Mouse (Mus musculus) embryonic facial prominence, embryonic 10.5 days (tissue): ENCODE data around the gene Kcnma1. TPM values are rescaled to one million over a fixed set of nuclear protein-coding genes. Genes with fewer than 3 reads are reported as not detected.
A peak's percentile ranks its signal among the peaks of the same experiment; 100 is the strongest.

Source experiments
- DNase-seq: peaks from one replicate; pipeline ENCODE4 v3.0.0-alpha.2; 2017; ENCODE audit warnings: low spot score
- H3K27ac ChIP-seq: fragments of 300-500 bp; sonication (generic); replicated peaks from 2 replicates; pipeline ENCODE4 v1.5.1; 2016; ENCODE audit warnings: mild to moderate bottlenecking
- H3K27me3 ChIP-seq: fragments of 300-500 bp; sonication (generic); replicated peaks from 2 replicates; pipeline ENCODE4 v1.6.1; 2016; ENCODE audit warnings: low read depth, mild to moderate bottlenecking; ENCODE audit not compliant: poor library complexity, severe bottlenecking
- H3K36me3 ChIP-seq: fragments of 300-500 bp; sonication (generic); replicated peaks from 2 replicates; pipeline ENCODE4 v1.6.1; 2016; ENCODE audit warnings: mild to moderate bottlenecking, moderate library complexity
- H3K4me1 ChIP-seq: fragments of 300-500 bp; sonication (generic); 2 replicates; pipeline ENCODE4 v1.6.1; 2016
- H3K4me3 ChIP-seq: fragments of 300-500 bp; sonication (generic); 2 replicates; pipeline ENCODE4 v1.5.1; 2016; ENCODE audit warnings: mild to moderate bottlenecking, moderate library complexity
- H3K9me3 ChIP-seq: fragments of 300-500 bp; sonication (generic); 2 replicates; pipeline ENCODE4 v1.6.1; 2016; ENCODE audit warnings: mild to moderate bottlenecking
- WGBS: fragments of 180-500 bp; shearing (Covaris S2); methylation state at CpG from one replicate; pipeline ENCODE4 v1.1.7; 2016; 5-methylcytosine and 5-hydroxymethylcytosine counted together
- polyA plus RNA-seq: library from polyadenylated mRNA; unstranded; fragments of >200 nt; fragmentation: Nextera tagmentation; extraction: Ambion mirVana; gene quantifications from 2 replicates; pipeline ENCODE4 v1.2.1, GENCODE M21; 2016

Gene Kcnma1
- polyA plus RNA-seq, 1 experiment from 2014 or later = 0.70 TPM

DNA sequence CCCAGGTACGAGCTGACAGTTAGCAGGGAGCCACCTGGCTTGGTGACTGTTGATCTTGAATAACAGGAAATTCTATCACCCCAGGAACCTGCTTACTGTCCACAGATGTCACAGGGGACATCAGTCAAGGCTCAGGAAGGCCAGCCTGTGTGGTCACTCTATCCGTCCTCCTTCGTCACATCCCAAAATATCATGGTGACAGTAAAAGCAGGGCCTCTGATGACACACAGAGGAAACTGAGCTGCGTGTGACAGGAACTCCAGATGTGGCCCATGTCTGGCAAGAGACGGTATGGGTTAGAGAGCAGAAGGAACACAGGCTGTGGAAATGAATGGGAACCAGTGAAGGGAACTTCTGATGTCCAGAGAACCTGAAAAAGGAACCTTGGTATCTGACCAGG, 174.7 kb downstream of the Kcnma1 start:
- WGBS = 81% methylated on average over 5 of the region's 5 CpGs
- H3K9me3 ChIP-seq = no peaks in the 10 kb centered on the region
- H3K4me3 ChIP-seq = no peak overlapping the region
- H3K27ac ChIP-seq = no peak overlapping the region
- no peaks in the 10 kb centered on the region for H3K27me3 ChIP-seq
- H3K36me3 ChIP-seq = no peaks in the 10 kb centered on the region
- peaks cover 16% of the 10 kb centered on the region for H3K4me1 ChIP-seq
- DNase-seq = no peak

DNA sequence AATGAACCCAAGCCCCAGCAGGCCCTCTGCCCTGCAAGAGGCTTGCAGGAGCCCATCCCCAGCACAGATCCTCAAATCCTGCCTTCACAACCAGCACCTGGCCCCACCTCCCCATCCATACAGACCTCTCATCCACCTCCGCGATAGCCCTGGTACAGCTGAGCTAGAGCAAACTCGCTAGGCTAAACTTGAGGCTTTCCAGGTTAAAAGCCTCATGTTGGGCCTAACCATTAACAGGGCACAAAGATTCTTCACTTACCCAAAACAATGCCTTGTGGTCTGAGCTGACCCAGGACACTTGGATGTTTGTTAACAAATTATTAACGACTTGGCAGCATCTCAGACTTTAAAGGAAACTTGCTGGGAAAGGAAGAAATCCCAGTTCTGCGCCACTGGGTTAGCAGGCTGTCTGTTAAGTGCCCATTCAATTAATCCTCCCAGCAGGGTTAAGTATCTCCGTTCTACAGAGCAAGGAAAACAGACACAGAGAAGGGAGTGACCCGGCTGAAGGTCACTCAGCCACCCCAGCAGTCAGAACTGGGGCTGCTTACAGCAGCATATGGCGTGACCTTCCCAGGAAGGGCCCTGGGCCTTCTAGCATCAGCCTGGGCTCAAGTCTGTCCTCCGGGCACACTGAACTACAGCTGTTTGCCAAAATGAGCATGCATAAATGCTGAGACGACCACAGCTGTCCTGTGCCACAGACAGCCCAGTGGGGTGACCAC, 178.7 kb downstream of the Kcnma1 start:
- Histone ChIP-seq H3K4me3 (no peak overlapping the region), H3K27me3 (no peaks in the 10 kb centered on the region), H3K4me1 (peaks cover 21% of the 10 kb centered on the region), H3K27ac (no peak overlapping the region), H3K36me3 (no peaks in the 10 kb centered on the region), H3K9me3 (no peaks in the 10 kb centered on the region)
- 23% methylated on average over 10 of the region's 10 CpGs for WGBS
- peak; percentile 14 for DNase-seq

DNA sequence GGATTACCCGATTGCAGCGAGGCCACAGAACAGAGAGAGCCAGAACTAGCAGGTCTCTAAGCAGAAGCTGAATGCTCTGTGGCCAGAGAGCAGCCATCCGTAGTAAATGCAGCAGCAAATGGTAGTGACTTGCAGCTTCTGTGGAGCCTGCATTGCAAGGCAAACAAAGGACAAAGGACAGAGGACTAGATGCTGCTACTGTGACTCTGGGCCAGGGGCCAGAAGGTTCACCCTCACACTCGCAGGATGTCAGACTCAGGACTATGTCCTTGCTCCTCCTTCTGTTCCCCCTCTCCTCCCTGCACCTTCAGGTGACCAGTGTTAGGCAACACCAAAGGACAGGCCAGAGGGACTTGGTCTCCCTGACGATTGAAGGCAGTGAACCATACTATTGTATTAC, 183.0 kb downstream of the Kcnma1 start:
- Histone ChIP-seq H3K9me3 (no peaks in the 10 kb centered on the region), H3K4me3 (no peak overlapping the region), H3K27me3 (no peaks in the 10 kb centered on the region), H3K36me3 (no peaks in the 10 kb centered on the region), H3K27ac (peak overlapping the region; percentile 48; the same call in 1 of the 2 replicates), H3K4me1 (peaks cover 15% of the 10 kb centered on the region)
- 34% methylated on average over 5 of the region's 5 CpGs for WGBS
- no peak for DNase-seq

DNA sequence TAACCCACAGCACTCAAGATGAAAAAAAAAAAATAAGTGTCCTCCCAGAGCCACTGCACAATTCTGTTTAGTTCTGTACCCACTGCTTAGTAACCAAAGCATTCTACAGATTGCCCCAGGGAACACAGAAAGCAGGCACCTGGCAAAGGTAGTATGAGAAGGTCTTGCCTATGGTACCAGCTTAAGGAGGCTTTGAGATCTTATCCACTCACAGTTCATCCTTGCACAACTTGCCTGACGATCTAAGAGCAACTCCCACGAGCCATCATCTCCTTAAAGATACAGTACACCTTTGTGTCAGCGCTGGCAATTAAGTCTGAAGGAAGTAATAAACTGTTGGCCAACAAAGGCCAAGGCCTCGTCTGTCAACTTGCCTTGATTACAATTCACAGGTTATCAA, 184.0 kb downstream of the Kcnma1 start:
- WGBS = 45% methylated on average over 4 of the region's 4 CpGs
- no peak for DNase-seq
- Histone ChIP-seq H3K4me3 (no peak overlapping the region), H3K27ac (no peak overlapping the region), H3K4me1 (peaks cover 7% of the 10 kb centered on the region; the same call in 1 of the 2 replicates), H3K27me3 (no peaks in the 10 kb centered on the region), H3K36me3 (no peaks in the 10 kb centered on the region), H3K9me3 (no peaks in the 10 kb centered on the region)

DNA sequence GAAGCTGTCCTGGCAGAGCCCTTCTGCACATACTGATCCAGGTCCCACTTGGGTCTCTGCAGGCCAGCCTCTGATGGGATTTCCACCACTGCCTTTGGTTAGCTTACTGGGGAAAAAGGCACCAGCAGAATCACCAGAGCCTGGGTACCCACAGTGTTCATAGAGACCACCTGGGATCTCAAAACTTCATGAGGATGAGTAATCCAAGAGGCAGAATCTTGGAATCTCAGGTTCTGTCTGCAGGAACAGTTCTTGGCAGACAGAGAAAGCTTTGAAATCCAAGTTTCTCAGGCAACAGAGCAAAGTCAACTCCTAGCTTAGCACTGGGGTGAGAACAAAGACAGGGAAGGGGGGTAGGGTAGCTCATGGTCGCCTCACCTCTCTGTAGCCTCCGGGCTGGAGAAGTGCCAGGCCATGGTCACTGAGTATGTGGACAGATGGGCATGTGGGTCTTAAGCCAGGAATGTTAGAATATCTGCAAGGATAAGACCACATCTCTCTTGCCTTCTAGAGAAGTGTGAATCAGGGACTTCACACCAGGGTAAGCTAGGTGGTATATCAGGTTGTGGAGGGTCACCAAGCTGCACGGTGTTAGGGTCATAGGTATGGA, 185.5 kb downstream of the Kcnma1 start:
- 94% methylated on average over 3 of the region's 3 CpGs for WGBS

DNA sequence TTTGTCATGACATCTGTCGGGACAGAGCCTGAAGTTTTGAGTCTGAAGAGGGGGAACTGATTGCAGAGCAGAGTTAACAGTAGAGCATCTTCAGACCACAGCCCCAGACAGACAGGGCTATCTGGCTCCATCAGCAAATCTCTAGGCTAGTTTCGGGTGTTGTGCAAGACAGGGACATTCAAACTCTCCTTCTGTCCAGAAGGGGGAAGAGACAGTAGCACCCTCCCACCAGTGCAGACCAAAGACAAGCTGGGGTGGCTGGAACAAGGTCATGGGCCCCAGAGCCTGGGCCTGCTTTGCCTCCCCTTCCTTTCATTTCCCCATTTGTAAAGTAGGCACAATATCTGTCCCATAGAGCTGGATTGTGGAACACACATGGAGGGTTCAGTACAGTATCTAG, 189.4 kb downstream of the Kcnma1 start:
- WGBS = 80% methylated on average over 2 of the region's 2 CpGs
- Histone ChIP-seq H3K4me3 (no peak overlapping the region), H3K27me3 (no peaks in the 10 kb centered on the region), H3K27ac (no peak overlapping the region), H3K9me3 (no peaks in the 10 kb centered on the region), H3K4me1 (no peaks in the 10 kb centered on the region), H3K36me3 (no peaks in the 10 kb centered on the region)
- DNase-seq = no peak

More for the DNA sequence above, 185.5 kb downstream of the Kcnma1 start:
- peaks cover 5% of the 10 kb centered on the region; the same call in 1 of the 2 replicates for H3K4me1 ChIP-seq
- no peaks in the 10 kb centered on the region for H3K9me3 ChIP-seq
- H3K4me3 ChIP-seq = no peak overlapping the region
- no peaks in the 10 kb centered on the region for H3K27me3 ChIP-seq
- no peaks in the 10 kb centered on the region for H3K36me3 ChIP-seq
- H3K27ac ChIP-seq = no peak overlapping the region
- no peak for DNase-seq

DNA sequence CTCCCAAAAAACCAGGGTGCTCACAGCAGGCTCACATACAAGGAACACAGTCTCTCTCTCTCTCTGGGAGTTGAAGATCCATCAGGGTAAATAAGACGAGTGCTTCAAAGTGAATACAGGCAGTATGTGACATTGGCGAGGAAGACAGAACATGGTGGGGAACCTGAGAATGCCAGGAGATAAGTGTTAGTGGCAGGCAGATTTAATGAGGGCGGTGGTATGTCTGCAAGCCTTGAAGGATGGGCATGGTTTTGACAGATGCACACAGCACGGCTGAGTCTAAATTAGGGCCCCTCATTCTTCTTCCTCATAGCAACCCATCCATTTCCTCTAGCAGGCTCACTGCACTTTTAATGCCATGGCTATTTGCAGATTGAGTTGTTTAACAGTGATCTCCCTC, 190.0 kb downstream of the Kcnma1 start:
- 75% methylated on average over 4 of the region's 4 CpGs for WGBS
- no peak for DNase-seq
- no peak overlapping the region for H3K27ac ChIP-seq
- H3K9me3 ChIP-seq = no peaks in the 10 kb centered on the region
- no peaks in the 10 kb centered on the region for H3K27me3 ChIP-seq
- H3K4me1 ChIP-seq = no peaks in the 10 kb centered on the region
- H3K36me3 ChIP-seq = no peaks in the 10 kb centered on the region
- H3K4me3 ChIP-seq = no peak overlapping the region

DNA sequence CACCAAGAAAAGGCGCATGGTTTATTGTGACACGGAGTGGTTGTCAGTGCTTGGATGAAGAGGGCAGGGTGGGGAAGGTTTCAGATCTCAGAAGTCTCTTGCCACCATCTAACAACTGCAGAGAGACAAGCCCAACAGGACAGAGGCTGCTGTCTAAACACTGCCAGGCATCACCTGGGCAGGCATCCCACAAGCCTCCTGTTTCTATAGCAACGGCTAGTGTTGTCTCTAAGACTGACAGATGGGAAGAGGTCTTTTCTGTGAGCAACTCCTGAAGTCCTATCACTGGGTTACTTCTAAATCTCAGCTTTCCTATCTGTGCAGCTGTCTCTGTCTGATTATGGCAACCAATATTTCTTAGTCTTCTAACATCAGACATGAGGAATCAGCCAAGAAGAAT, 196.7 kb downstream of the Kcnma1 start:
- WGBS = 89% methylated on average over 3 of the region's 3 CpGs
- Histone ChIP-seq H3K4me1 (no peaks in the 10 kb centered on the region), H3K36me3 (no peaks in the 10 kb centered on the region), H3K27ac (no peak overlapping the region), H3K9me3 (no peaks in the 10 kb centered on the region), H3K27me3 (no peaks in the 10 kb centered on the region), H3K4me3 (no peak overlapping the region)
- no peak for DNase-seq

DNA sequence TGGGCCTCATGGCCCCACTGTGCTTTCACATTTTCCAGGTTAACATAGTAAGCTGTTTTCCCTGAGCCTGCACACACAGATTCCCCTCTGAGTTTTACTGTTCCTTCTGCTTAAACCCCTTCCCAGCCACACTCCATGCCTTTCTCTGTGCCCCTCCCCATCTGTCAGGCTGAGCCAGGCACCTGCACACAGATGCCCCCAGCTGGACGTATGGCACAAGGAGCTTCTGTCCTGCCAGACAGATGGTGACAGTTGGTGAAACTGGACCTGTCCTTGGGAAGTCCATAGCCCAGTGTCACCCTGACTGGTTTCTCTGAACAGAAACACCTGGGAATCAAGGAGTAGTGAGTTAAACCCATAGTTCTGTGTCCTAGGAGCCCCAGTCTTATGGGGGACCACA, 204.2 kb downstream of the Kcnma1 start:
- DNase-seq = no peak
- no peaks in the 10 kb centered on the region for H3K27me3 ChIP-seq
- WGBS = 54% methylated on average over 1 of the region's 1 CpGs
- 0 out of 2 replicates have a peak, but pooled peaks cover 2% of the 10 kb centered on the region for H3K4me1 ChIP-seq
- no peaks in the 10 kb centered on the region for H3K9me3 ChIP-seq
- no peak overlapping the region for H3K27ac ChIP-seq
- H3K36me3 ChIP-seq = no peaks in the 10 kb centered on the region
- no peak overlapping the region for H3K4me3 ChIP-seq

DNA sequence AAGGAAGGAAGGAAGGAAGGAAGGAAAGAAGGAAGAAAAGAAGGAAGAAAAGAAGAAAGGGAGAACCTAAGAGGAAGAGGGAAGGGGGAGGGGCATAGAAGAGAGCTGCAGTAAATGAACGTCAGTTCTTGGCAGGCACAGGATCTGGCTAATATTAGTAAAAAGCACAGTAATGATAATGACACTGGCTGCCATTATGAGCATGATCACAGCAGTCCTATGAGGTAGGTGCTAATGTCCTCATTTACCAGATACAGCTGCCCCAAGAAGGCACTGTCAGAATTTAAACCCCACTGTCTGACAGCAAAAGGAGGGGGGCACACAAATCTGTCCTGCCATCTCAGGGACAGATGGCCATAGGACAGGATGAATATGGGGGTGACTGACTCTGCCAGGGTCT, 205.2 kb downstream of the Kcnma1 start:
- Histone ChIP-seq H3K27me3 (no peaks in the 10 kb centered on the region), H3K9me3 (no peaks in the 10 kb centered on the region), H3K27ac (no peak overlapping the region), H3K36me3 (no peaks in the 10 kb centered on the region), H3K4me1 (0 out of 2 replicates have a peak, but pooled peaks cover 4% of the 10 kb centered on the region), H3K4me3 (no peak overlapping the region)
- 72% methylated on average over 1 of the region's 1 CpGs for WGBS
- no peak for DNase-seq

DNA sequence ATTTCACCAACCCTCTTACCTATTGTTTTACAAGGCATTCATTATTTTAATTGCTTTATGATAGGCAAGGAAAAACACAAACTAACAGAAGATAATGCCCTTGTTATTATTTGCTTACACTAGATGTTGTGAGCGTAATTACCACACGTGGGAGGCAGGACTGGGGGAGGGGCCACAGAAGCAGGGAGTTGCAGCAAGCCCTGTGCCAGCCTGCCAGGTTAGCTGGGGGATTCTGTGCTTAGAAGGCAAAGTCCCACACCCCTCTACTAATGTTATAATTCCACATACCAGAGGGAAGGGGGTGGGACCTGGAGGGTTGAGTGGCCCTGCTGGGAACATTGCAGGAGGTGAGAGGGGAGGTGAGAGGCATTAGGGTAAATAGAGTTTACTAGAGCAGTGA, 207.9 kb downstream of the Kcnma1 start:
- Histone ChIP-seq H3K27me3 (no peaks in the 10 kb centered on the region), H3K9me3 (no peaks in the 10 kb centered on the region), H3K27ac (no peak overlapping the region), H3K4me3 (no peak overlapping the region), H3K36me3 (no peaks in the 10 kb centered on the region), H3K4me1 (0 out of 2 replicates have a peak, but pooled peaks cover 4% of the 10 kb centered on the region)
- DNase-seq = no peak
- WGBS = 40% methylated on average over 2 of the region's 2 CpGs

DNA sequence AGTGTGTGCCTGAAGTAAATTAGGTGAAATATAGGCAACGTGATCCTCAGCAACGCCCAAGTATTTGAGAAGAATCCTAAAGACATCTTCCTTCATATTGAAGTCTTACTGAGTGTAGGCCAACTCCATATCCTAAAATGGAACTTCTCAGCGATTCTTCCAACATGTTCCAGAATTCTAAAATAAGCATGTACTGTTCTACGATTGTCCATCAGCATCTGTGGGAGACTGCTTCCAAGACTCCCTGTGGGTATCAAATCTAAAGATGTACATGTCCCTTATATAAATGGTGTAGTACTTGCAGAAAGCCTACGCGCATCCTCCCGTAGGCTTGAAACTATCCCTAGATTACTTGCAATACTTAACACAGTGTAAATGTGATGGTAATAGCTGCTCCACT, 217.4 kb downstream of the Kcnma1 start:
- Histone ChIP-seq H3K27ac (no peak overlapping the region), H3K4me3 (no peak overlapping the region), H3K9me3 (no peaks in the 10 kb centered on the region), H3K36me3 (no peaks in the 10 kb centered on the region), H3K4me1 (no peaks in the 10 kb centered on the region), H3K27me3 (no peaks in the 10 kb centered on the region)
- WGBS = 93% methylated on average over 7 of the region's 7 CpGs
- DNase-seq = no peak

DNA sequence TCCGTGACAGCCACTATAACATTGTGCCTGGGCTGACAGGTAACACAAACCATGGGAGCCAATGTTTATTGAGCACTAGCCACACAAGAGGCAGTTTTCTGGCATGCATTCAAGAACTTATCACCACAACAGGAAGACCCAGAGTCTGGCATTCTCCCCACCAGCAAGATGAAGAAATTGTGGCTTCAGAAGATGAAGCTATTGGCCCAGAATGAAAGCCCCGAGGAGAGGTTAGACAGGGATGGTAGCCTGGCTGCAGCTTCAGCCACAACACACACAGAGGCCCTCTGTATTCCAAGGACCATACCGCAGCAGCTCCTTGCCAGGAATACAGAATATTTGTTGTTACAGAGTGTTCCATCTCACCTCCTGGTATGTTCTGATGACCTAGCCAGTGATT, 221.6 kb downstream of the Kcnma1 start:
- DNase-seq = no peak
- WGBS = 73% methylated on average over 3 of the region's 3 CpGs
- Histone ChIP-seq H3K4me3 (no peak overlapping the region), H3K27me3 (no peaks in the 10 kb centered on the region), H3K27ac (no peak overlapping the region), H3K4me1 (0 out of 2 replicates have a peak, but pooled peaks cover 2% of the 10 kb centered on the region), H3K9me3 (no peaks in the 10 kb centered on the region), H3K36me3 (no peaks in the 10 kb centered on the region)
